Mouse (Mus musculus) CD4-positive helper T cell, adult 2 months (primary cell): Measurements from ENCODE around the gene Sypl.

Experiments used
- DNase-seq: peaks from one replicate; pipeline ENCODE4 v3.0.0-alpha.2; 2012; ENCODE audit warnings: low read depth, missing footprints, low spot score

Gene Sypl

DNA sequence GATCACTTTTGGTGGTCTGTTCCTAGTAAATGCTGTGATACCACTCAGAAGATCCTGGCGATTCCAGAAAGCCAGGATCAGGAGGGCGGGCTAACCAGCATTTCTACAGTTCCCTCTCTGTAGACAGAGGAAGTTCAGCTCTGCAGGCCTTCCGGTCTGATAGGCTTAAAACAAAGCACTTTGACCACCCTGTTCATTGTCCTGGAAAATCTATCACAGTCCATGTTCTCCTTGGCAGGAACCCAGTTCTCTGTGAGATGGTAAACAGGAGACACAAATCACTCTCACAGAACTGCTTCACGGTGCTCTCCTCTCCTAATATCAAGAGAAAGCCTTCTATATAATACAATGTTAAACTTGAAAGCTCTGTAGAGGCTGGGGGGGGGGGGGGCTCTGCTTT lies 10.3 kb upstream of the Sypl start:
- DNase-seq = no peak

DNA sequence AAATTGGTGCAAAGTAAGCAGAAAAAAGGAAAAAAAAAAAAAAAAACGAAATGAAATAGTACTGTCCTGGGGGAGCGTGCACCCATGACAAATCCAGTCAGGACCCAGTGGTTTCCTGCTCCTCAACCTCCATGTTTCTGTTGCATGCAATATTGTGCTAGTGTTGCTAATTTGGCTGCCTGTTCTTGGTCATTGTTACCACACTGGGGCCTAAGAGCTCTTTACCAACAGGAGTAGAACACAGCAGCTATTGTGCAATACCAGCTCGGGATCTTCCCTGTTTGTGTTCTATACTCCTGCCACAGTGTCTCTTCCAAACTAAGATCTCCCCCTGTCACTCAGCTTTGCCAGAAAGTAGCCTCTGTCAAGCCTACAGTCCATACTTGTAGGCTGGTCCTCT lies 9.7 kb upstream of the Sypl start:
- no peak for DNase-seq

GRCm38 (mm10) chr12:32944884-32945454 lies 8.7 kb upstream of the Sypl start:
- no peak for DNase-seq

GRCm38 (mm10) chr12:32946376-32946775 lies 7.3 kb upstream of the Sypl start:
- DNase-seq = no peak

DNA sequence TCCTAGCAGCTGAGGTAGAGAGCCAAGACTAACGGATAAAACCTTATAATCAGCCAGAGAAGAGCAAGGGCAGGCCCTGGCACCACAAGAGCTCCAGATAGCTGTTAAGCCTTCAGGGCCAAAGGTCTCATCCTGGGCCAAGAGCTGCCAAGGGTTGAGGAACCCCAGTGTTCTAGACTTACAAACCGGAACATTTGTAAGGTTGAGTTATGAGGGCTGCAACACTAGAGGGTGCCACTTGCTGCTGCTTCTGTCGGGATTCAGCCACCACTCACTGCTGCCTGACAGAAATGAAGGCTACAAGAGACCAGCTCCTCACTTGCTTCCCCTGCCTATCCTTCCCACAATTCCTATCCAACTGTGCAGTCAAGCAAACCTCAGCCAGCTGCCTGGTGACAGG lies 1.3 kb upstream of the Sypl start:
- DNase-seq = peak; percentile 61

- DNase-seq = no peak
Observed at GRCm38 (mm10) chr12:32953066-32953465, 625 bp upstream of the Sypl start.

DNA sequence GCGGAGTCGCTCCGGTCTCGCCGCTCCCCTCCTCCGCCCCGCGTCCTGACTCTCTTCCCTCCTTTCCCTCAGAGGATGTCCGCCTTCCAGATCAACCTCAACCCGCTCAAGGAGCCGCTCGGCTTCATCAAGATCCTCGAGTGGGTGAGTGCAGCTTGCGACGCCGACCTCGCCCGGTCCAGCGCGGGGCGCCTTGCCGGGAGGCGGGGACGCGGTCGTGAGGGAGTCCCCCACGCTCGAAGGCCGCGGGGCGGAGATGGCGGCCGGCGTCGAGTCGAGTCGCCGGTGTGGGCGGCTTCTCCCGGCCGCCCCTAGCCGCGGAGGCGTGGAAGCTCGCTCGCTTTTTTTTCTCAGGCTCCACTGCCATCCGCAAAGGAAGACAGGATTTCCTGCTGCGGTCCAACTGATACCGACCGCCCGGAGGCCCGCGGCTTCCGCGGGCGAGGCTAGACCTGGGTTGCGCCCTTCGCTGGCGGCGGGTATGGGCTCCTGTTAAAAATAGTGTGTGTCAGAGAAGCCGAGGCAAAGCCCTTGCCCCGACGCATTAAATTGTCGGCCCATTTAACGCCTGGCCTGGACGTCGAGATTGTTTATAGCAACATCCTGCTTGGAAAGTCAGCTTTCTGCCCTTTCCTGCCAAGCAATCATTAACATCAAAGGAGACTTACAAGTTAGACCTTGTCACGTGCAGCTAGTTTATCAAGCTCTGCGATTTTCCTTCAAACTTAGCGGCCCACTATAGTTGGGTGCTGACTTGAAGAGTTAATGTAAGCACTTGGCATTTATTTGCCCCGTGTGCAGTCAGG lies 728 bp downstream of the Sypl start:
- DNase-seq = peak; percentile 94

- no peak for DNase-seq
Observed at GRCm38 (mm10) chr12:32955037-32955436, 1.3 kb downstream of the Sypl start.

GRCm38 (mm10) chr12:32957211-32957610 lies 3.5 kb downstream of the Sypl start:
- no peak for DNase-seq

DNA sequence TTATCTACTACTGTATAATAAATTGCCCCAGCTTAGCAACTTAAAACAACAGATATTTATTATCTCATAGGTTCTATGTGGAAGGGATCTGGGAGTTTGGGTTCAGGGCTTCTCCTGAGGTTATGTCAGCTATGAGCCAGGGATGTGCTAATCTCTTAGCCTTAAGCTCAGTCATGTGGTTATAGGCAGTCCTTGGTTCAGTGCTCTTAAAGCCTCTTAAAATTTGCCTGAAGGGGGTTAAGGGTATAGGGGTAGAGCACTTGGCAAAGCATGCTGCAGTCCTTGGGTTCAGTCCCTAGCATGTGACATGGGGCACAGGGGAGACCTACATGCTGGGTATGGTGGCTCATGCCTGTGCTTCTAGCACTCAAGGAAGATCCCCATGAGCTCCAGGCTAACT lies 8.4 kb downstream of the Sypl start:
- no peak for DNase-seq

DNA sequence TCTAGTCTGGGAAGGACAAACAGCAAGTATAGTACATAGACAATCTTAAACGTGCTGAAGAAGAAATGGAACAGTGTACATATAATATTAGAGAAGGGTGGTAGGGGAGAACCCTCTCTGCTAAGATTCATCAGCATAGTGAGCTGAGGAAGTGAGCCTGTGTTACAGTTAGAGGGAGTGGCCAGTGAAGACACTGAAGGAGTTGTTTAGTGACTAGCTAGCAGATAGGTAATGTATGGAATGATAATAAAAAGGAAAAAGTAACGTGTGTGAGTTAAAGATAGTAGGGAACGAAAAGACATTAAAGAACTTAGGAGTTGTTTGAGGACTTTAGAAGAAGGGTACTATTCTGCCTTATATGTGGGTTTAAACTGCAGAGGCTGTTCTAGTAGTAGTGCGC lies 10.2 kb downstream of the Sypl start:
- DNase-seq = no peak

DNA sequence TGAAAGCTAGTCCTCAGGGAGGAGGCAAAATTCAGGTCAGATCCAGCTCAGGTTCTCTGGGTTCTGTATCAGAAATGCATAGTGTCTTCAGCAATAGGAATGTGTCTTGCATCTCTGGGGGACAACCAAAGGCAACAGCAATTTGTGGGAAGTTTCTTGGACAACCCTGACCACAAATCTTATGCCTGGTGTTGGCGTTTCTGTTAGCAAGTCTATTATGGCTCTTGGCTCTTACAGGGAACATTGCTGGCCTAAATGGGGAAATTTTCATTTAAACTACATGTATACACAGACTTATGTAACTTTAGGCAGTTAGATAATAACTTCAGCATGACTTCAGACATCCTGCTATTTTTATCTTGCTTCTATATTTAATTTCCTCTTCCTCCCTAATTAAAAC lies 18.6 kb downstream of the Sypl start:
- no peak for DNase-seq

GRCm38 (mm10) chr12:32974893-32975292 lies 21.2 kb downstream of the Sypl start:
- no peak for DNase-seq

DNA sequence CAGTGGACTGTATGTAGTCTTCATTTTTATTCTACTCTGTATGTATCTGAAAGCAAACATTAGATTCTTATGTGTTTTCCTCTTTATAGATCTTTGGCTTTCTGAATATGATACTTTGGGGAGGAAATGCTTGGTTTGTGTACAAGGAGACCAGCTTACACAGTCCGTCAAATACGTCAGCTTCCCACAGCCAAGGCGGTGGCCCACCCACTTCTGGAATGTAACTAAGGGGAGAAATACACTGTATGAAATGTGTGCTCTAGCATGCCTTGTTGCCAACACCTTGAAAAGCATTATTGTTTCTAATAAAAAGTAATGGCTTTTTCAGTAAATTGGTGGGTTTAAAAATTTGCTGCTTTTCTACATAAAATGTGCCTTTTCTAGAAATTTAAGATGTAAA lies 21.8 kb downstream of the Sypl start:
- DNase-seq = no peak

GRCm38 (mm10) chr12:32982631-32983030 lies 28.9 kb downstream of the Sypl start:
- DNase-seq = no peak

- DNase-seq = no peak
Observed at GRCm38 (mm10) chr12:32983081-32983480, 29.4 kb downstream of the Sypl start.

- DNase-seq = no peak
Observed at GRCm38 (mm10) chr12:32986284-32986683, 32.6 kb downstream of the Sypl start.

GRCm38 (mm10) chr12:32989731-32990130 lies 36.0 kb downstream of the Sypl start:
- peak; percentile 15 for DNase-seq

DNA sequence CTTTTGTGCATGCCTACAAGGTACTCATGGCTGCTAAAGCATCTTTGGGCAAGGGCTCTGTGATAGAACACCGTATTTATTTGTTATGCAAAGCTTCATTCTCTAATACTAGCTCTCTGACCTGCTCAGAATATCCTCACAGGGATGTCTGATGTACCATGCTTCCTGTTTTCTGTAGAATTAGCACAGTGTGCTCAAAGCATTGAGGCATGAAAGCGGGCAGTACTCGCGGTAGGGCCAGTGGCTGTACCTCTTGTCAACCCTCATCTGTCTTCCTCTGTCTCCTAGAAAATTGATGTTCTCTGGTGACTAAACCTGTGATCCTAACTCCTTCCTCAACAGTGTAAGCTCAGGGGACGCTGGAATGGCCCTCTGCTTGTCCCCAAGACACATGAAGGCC lies 40.4 kb downstream of the Sypl start:
- DNase-seq = no peak

- DNase-seq = no peak
Observed at GRCm38 (mm10) chr12:32995081-32995834, 41.6 kb downstream of the Sypl start.

DNA sequence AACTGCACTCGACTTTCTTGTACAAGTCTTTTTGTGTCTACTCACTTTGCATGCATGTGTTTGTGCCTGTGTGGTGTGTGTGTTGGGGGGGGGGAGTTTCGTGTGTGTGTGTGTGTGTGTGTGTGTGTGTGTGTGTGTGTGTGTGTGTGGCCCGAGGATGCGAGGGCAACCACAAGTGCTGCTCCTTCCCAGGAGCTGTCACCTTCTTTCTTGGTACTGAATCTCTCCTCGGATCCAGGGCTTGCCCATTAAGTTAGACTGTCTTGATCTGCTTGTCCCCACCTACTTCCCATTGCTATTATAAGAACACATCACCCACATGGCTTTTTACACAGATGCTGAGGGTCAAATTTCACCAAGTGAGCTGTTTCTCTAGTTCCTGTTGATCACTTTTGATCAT lies 45.1 kb downstream of the Sypl start:
- peak; percentile 17 for DNase-seq

GRCm38 (mm10) chr12:32999778-33000177 lies 46.1 kb downstream of the Sypl start:
- DNase-seq = peak; percentile 53

GRCm38 (mm10) chr12:33000402-33000801 lies 46.7 kb downstream of the Sypl start:
- DNase-seq = no peak
